Mouse (Mus musculus) v-Abl transformed pro-B cells (cell line): ENCODE measurements around the gene Wdr54.

Source experiments
- in situ Hi-C, 2 experiments: fragments of 400-800 bp; cut with MboI; formaldehyde crosslinking; loops; one replicate each; pipeline ENCODE4 v1.15.1; 2025; ENCODE audit not compliant: unreplicated experiment in 2 of 2

Wdr54 gene

DNA sequence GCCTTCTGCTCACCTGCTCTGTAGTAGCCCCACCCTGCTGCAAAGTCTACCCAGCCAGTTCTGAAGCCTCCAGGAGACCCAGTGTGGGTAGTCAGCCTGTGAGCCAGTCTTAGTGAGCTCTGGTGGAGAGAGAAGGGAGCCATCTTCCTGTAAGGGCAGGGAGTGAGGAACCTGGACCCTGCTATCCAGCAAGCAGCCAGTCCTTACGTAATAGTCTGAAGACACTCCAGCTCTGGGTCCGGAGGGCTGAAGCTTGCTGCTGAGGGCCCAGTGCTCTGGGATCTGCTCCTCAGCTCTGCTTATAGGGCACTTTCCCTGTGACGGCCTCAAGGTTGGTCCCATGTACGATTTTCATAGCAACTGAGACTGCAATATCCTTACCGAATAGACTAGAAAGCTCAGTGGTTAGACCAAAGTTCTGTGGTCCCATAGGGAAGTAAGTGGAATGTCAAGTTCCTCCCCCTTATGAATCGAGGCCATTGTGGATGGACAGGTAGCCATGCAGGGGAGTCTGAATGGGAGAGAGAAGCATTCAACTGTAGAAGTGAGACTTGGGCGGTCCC is 21.2 kb downstream of the Wdr54 start, which contains the start of gene Rtkn:
Gene Rtkn, plus strand, starts transcription at position 513 of the 563 bp plus-strand sequence.
- in situ Hi-C loops = no loop called here

DNA sequence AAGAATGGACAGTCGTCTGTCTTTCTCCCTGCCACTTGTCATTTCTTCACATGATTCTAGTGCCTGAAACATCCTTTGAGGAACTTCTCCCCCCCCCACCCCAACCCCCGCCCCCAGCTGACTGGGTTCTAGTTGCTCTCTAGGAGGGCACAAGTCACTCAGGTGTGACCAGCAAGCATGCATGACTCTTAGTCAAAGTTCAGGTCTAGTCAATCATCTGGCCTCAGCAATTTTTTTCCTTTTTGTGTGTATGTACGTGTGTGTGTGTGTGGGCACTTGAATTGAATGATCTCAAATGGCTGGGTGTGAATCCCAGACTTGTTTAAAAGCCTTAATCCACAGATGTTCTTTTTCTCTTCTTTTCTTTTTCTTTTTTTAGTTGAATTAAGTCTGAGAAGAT is 22.0 kb downstream of the Wdr54 start:
- in situ Hi-C loops = no loop called here

DNA sequence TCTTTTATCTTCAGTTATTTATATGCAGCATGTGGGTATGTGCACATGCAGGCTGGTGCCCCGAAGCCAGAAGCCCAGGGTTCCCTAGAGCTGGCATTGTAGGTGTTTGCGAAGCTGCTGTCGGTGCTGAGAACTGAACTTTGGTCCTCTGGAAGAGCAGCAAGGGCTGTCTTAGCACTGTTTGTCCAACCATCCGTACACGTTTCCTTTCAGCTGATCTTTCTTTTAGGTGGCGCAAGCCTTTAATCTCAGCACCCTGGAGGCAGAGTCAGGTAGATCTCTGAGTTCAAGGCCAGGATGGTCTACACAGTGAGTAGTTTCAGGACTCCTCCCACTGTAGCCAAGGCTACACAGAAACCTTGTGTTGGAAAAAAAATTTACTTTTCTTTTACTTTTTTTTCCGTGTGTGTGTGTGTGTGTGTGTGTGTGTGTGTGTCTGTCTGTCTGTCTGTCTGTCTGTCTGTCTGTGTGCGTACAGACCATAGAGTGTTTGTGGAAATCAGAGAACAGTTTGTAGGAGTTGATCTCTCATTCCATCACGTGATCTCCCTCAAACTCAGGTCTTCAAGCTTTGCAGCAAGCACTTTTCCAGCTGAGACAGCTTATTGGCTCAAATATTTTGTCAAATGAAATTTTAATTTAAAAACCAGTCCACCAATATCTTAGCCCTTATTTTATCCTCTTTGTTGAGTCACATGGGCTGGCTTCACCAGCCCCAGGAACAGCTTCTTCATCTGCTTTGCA is 23.8 kb downstream of the Wdr54 start:
- in situ Hi-C loops = no loop called here

- in situ Hi-C loops = no loop called here
Observed at GRCm38 (mm10) chr6:83131469-83132034, 24.6 kb downstream of the Wdr54 start.

DNA sequence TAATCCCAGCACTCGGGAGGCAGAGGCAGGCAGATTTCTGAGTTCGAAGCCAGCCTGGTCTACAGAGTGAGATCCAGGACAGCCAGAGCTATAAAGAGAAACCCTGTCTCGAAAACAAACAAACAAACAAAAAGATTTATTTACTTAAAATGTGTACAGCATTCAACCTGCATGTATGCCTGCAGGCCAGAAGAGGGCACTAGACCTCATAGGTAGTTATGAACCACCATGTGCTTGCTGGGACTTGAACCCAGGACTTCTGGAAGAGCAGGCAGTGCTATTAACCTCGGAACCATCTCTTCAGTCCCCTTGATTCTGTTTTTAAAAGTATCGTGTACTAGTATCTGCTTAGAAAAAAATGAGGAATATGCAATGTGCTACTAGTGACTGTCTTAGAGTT is 28.8 kb downstream of the Wdr54 start:
- in situ Hi-C loops = no loop called here

DNA sequence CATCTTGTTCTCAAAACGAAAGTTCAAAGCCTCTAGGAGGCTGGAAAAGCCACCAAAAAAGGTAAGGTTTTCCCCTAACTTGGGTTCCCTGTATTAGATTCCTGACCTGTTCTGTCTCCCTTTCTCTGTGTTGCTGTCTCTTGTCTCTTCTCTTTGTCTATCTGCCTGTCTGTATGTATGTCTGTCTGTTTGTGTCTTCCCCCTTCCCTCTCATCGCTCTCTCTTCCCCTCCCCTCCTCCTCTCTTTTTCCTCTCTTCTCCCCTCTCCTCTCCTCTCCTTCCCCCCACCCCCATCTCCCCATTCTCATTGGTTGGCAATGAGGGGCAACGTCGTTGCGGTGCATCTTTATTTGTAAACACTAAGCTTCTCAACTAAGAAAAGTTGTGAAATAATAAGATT is 30.9 kb downstream of the Wdr54 start, which contains the start of gene Ino80b:
Gene Ino80b, minus strand, starts transcription at position 101 of the 400 bp plus-strand sequence.
- in situ Hi-C loops = no loop called here

DNA sequence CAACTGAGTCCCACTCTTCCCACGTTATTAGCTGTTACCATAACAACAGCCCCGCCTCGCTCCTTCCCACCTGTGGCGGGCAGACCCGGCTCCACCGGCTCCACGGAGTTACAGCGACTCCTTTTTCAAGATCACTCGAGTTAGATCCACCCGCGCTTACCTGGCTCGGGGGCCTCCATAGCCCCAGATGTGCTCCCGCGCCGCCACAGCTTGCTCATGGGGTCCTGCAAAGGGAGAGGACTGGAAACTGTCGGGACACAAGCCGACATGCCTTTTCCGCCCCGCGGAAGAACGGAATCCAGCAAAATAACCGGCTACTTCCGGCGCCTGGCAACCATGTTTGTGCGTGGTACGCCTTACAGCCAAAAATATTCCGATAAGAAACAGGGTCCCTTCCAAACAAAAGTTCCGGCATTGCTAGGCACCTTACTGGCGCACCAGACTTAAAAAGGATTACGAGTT is 31.3 kb downstream of the Wdr54 start:
- in situ Hi-C loops = loop anchor here in 1 of 2 experiments (5.0 kb wide), 1 partner anchor 382 kb away; the partner anchor contains the start of gene Dguok

DNA sequence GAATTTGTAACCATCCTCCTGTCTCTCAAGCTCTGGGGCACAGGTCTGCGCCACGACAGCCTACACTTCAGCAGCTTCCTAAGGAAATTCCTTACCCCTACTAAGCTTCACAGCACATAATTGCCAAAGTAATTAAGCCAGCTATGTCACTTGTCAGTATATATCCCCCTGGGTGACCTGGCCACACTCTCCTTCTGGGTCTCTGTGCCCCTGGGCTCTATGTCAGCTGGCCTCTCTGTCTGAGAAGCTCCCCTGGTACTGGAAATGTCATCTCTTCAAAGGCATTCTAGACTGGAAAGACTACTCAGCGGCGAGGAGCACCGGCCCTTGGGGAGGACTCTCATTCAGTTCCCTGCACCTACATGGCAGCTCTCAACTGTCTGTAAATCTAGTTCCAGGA is 33.2 kb downstream of the Wdr54 start:
- in situ Hi-C loops = loop anchor here in 1 of 2 experiments (5.0 kb wide), 1 partner anchor 384 kb away; the partner anchor contains the start of gene Dguok

DNA sequence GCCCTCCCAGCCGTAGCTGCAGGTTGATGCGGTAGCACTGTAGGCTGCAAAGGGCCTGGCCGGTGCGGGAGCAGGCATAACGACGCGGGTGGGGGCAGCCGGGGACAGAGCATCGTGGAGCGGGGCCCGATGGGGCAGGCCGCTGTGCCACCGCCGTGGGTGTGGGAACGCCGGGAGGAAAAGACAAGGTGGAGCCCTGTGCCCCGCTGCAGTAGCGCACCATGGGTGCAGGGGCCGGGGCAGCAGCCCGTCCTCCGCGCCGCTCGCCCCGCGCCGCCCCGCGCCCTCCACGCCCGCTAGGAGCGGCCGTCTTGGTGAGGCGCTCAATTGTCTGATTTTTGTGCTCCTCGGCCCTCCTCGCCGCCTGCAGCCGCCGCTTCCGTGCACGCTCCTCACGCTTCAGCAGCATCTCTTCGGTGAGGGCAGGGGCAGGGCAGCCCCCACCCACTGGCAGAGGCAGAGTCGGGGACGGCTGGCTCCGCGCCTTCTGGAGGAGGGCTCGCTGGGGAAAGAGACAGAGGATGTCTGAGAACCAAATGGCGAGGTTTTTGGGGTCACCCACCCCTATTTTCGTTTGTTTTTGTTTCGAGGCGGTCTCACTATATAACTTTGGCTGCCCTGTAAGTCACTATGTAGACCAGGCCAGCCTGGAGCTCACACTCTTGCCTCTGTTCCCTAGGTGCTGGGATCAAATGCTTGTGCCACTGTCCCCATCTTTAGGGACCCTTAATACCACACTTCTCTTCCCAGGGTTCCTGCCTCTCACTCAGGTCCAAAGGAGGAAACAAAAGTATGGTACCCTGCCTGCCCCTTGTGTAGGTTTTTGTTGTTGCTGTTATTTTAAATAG is 34.1 kb downstream of the Wdr54 start:
- in situ Hi-C loops = loop anchor here in 1 of 2 experiments (5.0 kb wide), 1 partner anchor 385 kb away; the partner anchor contains the start of gene Dguok

DNA sequence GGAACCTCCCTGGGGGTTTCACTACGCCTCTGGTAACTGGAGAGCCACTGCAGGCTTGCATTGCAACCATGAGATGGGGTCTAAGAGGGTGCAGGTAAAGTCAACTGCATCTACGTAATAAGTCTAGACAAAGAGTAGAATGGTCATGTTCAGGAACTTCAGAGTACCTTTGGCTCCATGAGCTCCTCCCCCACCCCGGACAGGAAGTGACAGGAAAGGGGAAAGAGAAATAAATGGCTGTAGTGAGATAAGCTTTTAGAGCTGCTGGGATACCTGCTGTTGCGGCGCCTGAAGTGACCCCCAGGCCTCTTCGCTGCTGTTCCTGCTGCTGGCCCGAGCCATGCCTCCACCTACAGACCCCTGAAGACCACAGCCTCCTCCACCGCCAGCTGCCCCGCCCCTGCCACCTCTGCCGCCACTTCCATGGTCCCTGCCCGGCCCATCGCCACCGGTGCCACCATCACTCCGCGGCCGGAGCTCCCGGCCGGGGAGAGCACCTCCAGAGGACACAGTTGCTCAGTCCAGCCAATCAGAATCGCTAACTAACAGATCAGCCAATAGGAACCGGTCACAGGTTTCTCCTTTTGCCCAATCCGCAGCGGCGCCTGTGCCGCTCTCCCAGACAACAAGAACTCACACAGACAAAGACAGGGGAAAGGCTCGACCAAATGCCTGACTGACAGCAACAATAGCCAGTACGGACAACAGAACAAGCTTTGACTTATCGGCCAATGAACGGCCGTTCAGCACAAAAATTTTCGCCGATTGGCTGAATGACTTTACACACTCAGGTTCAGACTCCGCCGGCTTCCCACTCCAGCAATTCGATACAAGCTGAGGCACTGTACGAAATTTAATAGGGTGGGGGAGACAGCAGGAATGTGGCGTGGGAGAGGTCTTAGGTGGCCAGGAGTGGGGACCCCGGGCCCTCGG is 35.0 kb downstream of the Wdr54 start, which contains the start of gene Wbp1:
Gene Wbp1, minus strand, starts transcription at position 630 of the 933 bp plus-strand sequence.
- in situ Hi-C loops = loop anchor here in 1 of 2 experiments (5.0 kb wide), 1 partner anchor 386 kb away; the partner anchor contains the start of gene Dguok

DNA sequence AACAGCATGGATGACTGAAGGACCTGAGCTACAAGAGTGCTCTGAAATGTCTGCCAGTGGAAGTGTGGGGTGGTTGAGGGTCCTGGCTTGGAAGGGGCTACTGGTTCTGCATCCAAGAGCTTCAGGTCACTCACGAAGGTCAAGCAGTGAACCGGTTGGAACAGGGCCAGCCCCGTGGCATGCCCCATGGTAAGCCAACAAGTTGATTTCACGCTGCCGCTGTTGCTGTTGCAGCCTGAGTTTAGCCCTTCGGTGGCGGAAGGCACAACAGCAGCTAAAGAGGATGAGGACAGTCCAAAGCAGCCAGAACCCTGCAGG is 36.5 kb downstream of the Wdr54 start:
- in situ Hi-C loops = loop anchor here (5.0 kb wide), 2 partner anchors 38 to 388 kb away; partner anchors contain the start of genes 1700003E16Rik (in 1 of the 2), Dguok (in 1 of the 2) and Wdr54 (in 1 of the 2)

GRCm38 (mm10) chr6:83118825-83119733 is 37.1 kb downstream of the Wdr54 start:
- in situ Hi-C loops = loop anchor here in 1 of 2 experiments (5.0 kb wide), 1 partner anchor 38 kb away; the partner anchor contains the start of genes 1700003E16Rik and Wdr54

- in situ Hi-C loops = loop anchor here in 1 of 2 experiments (5.0 kb wide), 1 partner anchor 39 kb away; the partner anchor contains the start of genes 1700003E16Rik and Wdr54
Observed at GRCm38 (mm10) chr6:83118369-83118768, 37.8 kb downstream of the Wdr54 start.

GRCm38 (mm10) chr6:83117616-83118015 is 38.6 kb downstream of the Wdr54 start:
- in situ Hi-C loops = loop anchor here in 1 of 2 experiments (5.0 kb wide), 1 partner anchor 40 kb away; the partner anchor contains the start of genes 1700003E16Rik and Wdr54

DNA sequence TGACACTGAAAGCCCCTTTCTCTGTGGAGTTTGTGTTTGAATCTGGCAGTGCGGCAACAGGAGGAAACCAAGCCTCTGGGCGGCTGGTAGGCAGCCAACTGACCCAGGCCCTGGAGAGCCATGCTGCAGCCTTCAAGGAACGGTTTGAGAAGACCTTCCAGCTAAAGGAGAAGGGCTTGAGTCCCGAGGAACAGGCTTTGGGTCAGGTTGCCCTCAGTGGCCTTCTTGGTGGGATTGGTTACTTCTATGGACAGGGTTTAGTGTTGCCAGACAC is 39.1 kb downstream of the Wdr54 start:
- in situ Hi-C loops = loop anchor here in 1 of 2 experiments (5.0 kb wide), 1 partner anchor 40 kb away; the partner anchor contains the start of genes 1700003E16Rik and Wdr54

DNA sequence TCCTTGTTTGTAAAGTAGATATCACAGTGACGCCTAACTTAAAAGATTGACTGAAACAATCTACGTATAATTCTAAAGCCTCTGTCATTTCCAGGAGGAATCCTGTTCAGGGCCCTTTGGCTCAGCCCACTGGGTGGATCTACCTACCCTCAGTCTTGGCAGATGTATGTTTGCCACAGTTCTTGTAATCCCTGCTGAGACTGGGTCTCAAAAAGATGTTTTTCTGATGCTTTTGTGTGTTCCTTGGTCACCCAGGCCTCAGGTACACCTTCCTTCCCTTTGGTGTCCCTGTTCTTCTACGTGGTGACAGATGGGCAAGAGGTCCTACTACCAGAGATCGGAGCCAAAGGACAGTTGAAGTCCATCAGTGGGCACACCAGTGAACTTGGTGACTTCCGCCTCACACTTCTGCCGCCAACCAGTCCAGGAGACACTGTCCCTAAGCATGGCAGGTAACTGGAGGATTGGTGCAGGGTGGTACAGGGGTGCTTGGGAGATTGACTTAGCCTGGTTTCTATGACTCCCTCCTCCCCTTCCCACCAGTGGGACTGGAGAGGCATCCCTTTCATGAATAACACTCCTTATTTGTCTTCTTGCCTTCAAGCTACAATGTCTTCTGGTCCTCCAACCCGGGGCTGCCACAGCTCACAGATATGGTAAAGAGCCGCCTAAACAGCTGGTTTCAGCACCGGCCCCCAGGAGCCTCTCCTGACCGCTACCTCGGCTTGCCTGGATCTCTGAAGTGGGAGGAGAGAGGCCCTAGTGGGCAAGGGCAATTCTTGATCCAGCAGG is 39.6 kb downstream of the Wdr54 start:
- in situ Hi-C loops = loop anchor here in 1 of 2 experiments (5.0 kb wide), 1 partner anchor 41 kb away; the partner anchor contains the start of genes 1700003E16Rik and Wdr54
